Mouse (Mus musculus) stomach, embryonic 16.5 days (tissue): ENCODE measurements at regions not wholly inside any gene's neighbourhood (a gene's known extent, or its start where the extent isn't known, plus 50 kb on each side); places are given as distances from the start of the nearest gene placed in this dataset.
A peak's percentile ranks its signal among the peaks of the same experiment; 100 is the strongest.

Experiments
- ATAC-seq: fragments of 200-750 bp; cut with Nextera tagmentation; 2 replicates; pipeline ENCODE4 v1.8.0; 2017; ENCODE audit warnings: moderate number of reproducible peaks, moderate TSS enrichment; ENCODE audit not compliant: insufficient read depth, low FRiP score
- H3K27ac ChIP-seq: fragments of 300-500 bp; sonication (generic); 2 replicates; pipeline ENCODE4 v1.5.1; 2014; ENCODE audit warnings: low read length
- H3K27me3 ChIP-seq: fragments of 300-500 bp; sonication (generic); 2 replicates; pipeline ENCODE4 v1.6.1; 2014; ENCODE audit warnings: low read length, control low read depth, mixed read lengths; ENCODE audit not compliant: control insufficient read depth, insufficient read depth
- H3K36me3 ChIP-seq: fragments of 300-500 bp; sonication (generic); 2 replicates; pipeline ENCODE4 v1.6.1; 2014; ENCODE audit warnings: low read length; ENCODE audit not compliant: control insufficient read depth, insufficient read depth
- H3K4me1 ChIP-seq: fragments of 300-500 bp; sonication (generic); 2 replicates; pipeline ENCODE4 v1.6.1; 2014; ENCODE audit warnings: low read length, control low read depth, mixed read lengths; ENCODE audit not compliant: control insufficient read depth, insufficient read depth
- H3K4me2 ChIP-seq: fragments of 300-500 bp; sonication (generic); 2 replicates; pipeline ENCODE4 v1.6.1; 2014; ENCODE audit warnings: low read depth, low read length, mixed read lengths
- H3K4me3 ChIP-seq: fragments of 300-500 bp; sonication (generic); replicated peaks from 2 replicates; pipeline ENCODE4 v1.5.1; 2014; ENCODE audit warnings: mild to moderate bottlenecking, low read length
- H3K9ac ChIP-seq: fragments of 300-500 bp; sonication (generic); 2 replicates; pipeline ENCODE4 v1.6.1; 2014; ENCODE audit warnings: low read length
- H3K9me3 ChIP-seq: fragments of 300-500 bp; sonication (generic); replicated peaks from 2 replicates; pipeline ENCODE4 v1.6.1; 2016; ENCODE audit warnings: low read length, control low read depth; ENCODE audit not compliant: control insufficient read depth
- WGBS: fragments of 180-500 bp; shearing (Covaris S2); extraction: QIAGEN DNeasy Blood & Tissue Kit; methylation state at CpG from one replicate; pipeline ENCODE4 v1.1.7; 2014; 5-methylcytosine and 5-hydroxymethylcytosine counted together

DNA sequence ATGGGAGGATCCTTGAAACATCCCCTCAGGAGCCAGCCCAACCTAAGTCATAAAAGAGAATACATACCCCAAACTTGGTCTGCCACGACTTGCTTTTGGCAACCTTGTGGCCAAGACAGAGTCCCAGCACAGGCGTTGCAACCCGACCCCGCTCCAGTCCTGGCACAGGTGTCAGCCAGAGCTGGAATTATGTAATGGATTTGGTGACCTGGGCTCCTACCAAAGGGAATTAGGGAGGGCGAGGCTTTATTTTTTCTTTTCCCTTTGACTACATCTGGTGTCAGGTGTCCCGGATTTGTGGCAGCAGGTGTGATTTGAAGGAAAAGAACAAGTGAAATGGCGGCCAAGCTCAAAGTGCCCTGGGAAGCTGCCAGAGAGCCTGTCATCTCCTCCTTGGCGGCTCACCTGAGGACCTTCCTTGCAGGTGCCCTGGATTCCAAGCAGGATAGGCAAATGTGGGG lies 212.9 kb downstream of the Mef2c start:
- Histone ChIP-seq H3K4me2 (no peak overlapping the region), H3K9me3 (no peaks in the 10 kb centered on the region), H3K4me1 (no peaks in the 10 kb centered on the region), H3K9ac (no peak overlapping the region), H3K36me3 (no peaks in the 10 kb centered on the region), H3K27me3 (peaks cover 87% of the 10 kb centered on the region), H3K27ac (no peak overlapping the region), H3K4me3 (no peak overlapping the region)
- WGBS, result 3% methylated on average over 8 of the region's 8 CpGs
- ATAC-seq, result no peak

GRCm38 (mm10) chr13:83717686-83718210 lies 213.9 kb downstream of the Mef2c start:
- H3K9me3 ChIP-seq, result no peaks in the 10 kb centered on the region

GRCm38 (mm10) chr13:83718431-83719410 lies 214.9 kb downstream of the Mef2c start:
- ATAC-seq, result no peak
- no peak overlapping the region for H3K4me3 ChIP-seq
- 8% methylated on average over 10 of the region's 10 CpGs for WGBS
- no peak overlapping the region for H3K4me2 ChIP-seq
- no peak overlapping the region for H3K9ac ChIP-seq
- no peak overlapping the region for H3K27ac ChIP-seq
- H3K27me3 ChIP-seq, result peaks cover 89% of the 10 kb centered on the region
- H3K9me3 ChIP-seq, result no peaks in the 10 kb centered on the region
- no peaks in the 10 kb centered on the region for H3K36me3 ChIP-seq
- no peaks in the 10 kb centered on the region for H3K4me1 ChIP-seq

More at GRCm38 (mm10) chr13:83717686-83718210, 213.9 kb downstream of the Mef2c start:
- Histone ChIP-seq H3K27ac (no peak overlapping the region), H3K4me2 (no peak overlapping the region), H3K36me3 (no peaks in the 10 kb centered on the region), H3K4me3 (no peak overlapping the region), H3K4me1 (no peaks in the 10 kb centered on the region), H3K9ac (no peak overlapping the region), H3K27me3 (peaks cover 87% of the 10 kb centered on the region)
- 7% methylated on average over 4 of the region's 4 CpGs for WGBS
- no peak for ATAC-seq

DNA sequence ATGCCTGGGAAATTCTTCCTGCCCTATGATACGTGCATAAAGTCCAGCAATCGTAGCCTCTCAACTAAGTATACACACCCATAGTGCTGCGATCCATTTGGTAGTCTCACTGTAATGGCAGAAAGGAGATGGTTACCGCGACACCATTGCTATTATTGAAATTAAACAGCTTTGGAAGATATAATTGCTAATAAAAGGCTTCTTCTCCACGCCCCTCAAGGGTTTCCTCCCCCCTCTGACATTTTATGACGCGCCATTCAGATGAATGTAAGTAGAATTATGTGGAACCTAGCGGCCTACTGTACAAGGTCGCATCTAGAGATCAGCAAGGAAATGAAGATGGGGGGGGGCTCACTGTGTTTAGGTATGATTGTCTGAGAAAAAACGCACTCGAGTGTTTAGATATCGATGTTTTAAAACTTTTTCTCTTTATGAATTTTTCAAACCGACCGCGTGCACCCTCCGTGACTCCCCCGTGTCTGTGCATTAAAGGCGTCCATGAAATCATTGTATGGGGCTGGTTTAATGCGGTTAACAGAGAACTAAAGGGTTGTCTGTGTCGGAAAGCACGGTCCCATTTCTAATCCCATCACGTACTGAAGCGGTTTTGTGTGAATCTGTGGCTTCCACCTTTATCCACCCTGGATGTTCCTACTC lies 215.9 kb downstream of the Mef2c start:
- Histone ChIP-seq H3K36me3 (no peaks in the 10 kb centered on the region), H3K9ac (no peak overlapping the region), H3K4me1 (no peaks in the 10 kb centered on the region), H3K27me3 (peaks cover 92% of the 10 kb centered on the region), H3K9me3 (no peaks in the 10 kb centered on the region), H3K4me2 (no peak overlapping the region), H3K27ac (no peak overlapping the region), H3K4me3 (no peak overlapping the region)
- WGBS, result 3% methylated on average over 24 of the region's 24 CpGs
- ATAC-seq, result no peak

DNA sequence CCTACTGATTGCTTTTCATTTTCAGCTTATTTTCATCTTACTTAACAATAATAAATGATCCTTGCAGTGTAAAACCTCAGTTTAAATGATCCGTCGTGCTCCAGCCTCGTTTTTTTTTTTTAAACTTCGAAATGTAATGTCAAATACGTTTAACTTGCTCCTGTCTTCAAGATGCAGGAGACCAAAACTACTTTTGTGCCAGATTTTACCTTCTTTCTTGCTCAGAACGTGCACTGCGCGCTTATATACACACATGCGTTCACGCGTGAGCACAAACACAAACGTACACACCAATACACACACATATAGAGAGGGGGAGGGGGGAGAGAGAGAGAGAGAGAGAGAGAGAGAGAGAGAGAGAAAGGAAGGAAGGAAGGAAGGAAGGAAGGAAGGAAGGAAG lies 216.5 kb downstream of the Mef2c start:
- no peak overlapping the region for H3K4me2 ChIP-seq
- H3K9me3 ChIP-seq, result no peaks in the 10 kb centered on the region
- H3K27me3 ChIP-seq, result peaks cover 94% of the 10 kb centered on the region
- no peak overlapping the region for H3K4me3 ChIP-seq
- no peak overlapping the region for H3K27ac ChIP-seq
- H3K9ac ChIP-seq, result no peak overlapping the region
- no peaks in the 10 kb centered on the region for H3K36me3 ChIP-seq
- 2% methylated on average over 12 of the region's 12 CpGs for WGBS
- H3K4me1 ChIP-seq, result no peaks in the 10 kb centered on the region
- ATAC-seq, result no peak

GRCm38 (mm10) chr13:83720883-83721371 lies 217.1 kb downstream of the Mef2c start:
- Histone ChIP-seq H3K4me3 (peak overlapping the region; percentile 6; the same call in 1 of the 2 replicates), H3K27me3 (peaks cover 93% of the 10 kb centered on the region), H3K9me3 (no peaks in the 10 kb centered on the region), H3K4me2 (peak overlapping the region; percentile 10; the same call in 1 of the 2 replicates), H3K4me1 (no peaks in the 10 kb centered on the region), H3K9ac (no peak overlapping the region), H3K27ac (no peak overlapping the region), H3K36me3 (no peaks in the 10 kb centered on the region)
- ATAC-seq, result no peak
- WGBS, result 0% methylated on average over 28 of the region's 30 CpGs

DNA sequence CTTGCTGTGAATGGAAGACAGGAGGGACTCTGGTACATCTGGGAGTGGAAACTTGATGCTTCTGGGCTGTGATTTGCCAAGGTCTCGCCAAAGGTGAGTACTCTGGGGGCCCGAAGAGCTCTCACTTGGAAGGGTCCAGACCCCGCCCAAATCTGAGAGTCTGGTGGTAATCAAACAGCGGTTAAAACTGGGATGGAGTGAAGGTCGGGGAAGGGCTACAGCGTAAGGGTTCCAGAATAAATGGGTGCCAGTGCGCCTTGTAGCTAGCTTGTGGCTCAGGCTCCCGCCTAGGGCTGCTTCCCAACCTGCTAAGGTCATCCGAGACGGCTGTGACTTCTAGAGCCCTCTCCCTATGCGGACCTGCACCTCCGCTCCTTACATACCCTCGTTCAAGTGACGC lies 217.7 kb downstream of the Mef2c start:
- H3K9ac ChIP-seq, result no peak overlapping the region
- H3K4me2 ChIP-seq, result no peak overlapping the region

GRCm38 (mm10) chr13:83722241-83722640 lies 218.4 kb downstream of the Mef2c start:
- H3K4me1 ChIP-seq, result no peaks in the 10 kb centered on the region
- no peak overlapping the region for H3K9ac ChIP-seq
- H3K4me3 ChIP-seq, result no peak overlapping the region
- 6% methylated on average over 7 of the region's 7 CpGs for WGBS
- no peak overlapping the region for H3K4me2 ChIP-seq
- no peak for ATAC-seq
- H3K27me3 ChIP-seq, result peaks cover 93% of the 10 kb centered on the region
- H3K9me3 ChIP-seq, result no peaks in the 10 kb centered on the region
- no peaks in the 10 kb centered on the region for H3K36me3 ChIP-seq
- no peak overlapping the region for H3K27ac ChIP-seq

More for the DNA sequence above, 217.7 kb downstream of the Mef2c start:
- Histone ChIP-seq H3K36me3 (no peaks in the 10 kb centered on the region), H3K27ac (no peak overlapping the region), H3K4me3 (no peak overlapping the region), H3K27me3 (peaks cover 92% of the 10 kb centered on the region), H3K9me3 (no peaks in the 10 kb centered on the region), H3K4me1 (no peaks in the 10 kb centered on the region)
- no peak for ATAC-seq
- 2% methylated on average over 14 of the region's 14 CpGs for WGBS

GRCm38 (mm10) chr13:83722791-83723190 lies 219.0 kb downstream of the Mef2c start:
- Histone ChIP-seq H3K9ac (no peak overlapping the region), H3K4me3 (no peak overlapping the region), H3K9me3 (no peaks in the 10 kb centered on the region), H3K27me3 (peaks cover 93% of the 10 kb centered on the region), H3K4me1 (no peaks in the 10 kb centered on the region), H3K4me2 (no peak overlapping the region), H3K36me3 (no peaks in the 10 kb centered on the region), H3K27ac (no peak overlapping the region)
- ATAC-seq, result no peak
- 5% methylated on average over 3 of the region's 3 CpGs for WGBS
